Mouse (Mus musculus) fat pad, adult 2 months (tissue): ENCODE measurements around the gene Epdr1.
"Not testable (repeated sequence)": the region's sequence is repeated elsewhere in the genome, so short reads cannot be mapped to it uniquely, and the experiment has no call there.

Experiments used
- DNase-seq: peaks from one replicate; pipeline ENCODE4 v3.0.0-alpha.2; 2011; ENCODE audit warnings: low read depth, low spot score; ENCODE audit errors: extremely low read depth

Epdr1 gene

GRCm38 (mm10) chr13:19608120-19608519 is 11.6 kb downstream of the Epdr1 start:
- no peak for DNase-seq

DNA sequence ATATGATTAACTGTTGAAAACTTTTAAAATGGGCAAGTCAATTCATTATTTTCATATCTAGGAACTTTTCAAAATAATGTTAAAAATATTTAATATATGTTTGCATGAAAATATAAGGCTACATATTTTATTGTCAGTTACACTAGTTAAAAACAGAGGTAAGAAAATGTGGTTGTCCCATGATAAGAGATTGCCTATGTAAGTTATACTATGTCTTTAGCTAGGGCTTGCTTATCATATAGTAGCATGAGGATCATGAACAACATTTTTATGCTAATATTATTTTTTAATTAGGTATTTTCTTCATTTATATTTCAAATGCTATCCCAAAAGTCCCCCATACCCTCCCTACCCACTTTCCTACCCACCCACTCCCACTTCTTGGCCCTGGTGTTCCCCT is 14.8 kb downstream of the Epdr1 start:
- no peak for DNase-seq

GRCm38 (mm10) chr13:19603719-19604118 is 16.0 kb downstream of the Epdr1 start:
- no peak for DNase-seq

DNA sequence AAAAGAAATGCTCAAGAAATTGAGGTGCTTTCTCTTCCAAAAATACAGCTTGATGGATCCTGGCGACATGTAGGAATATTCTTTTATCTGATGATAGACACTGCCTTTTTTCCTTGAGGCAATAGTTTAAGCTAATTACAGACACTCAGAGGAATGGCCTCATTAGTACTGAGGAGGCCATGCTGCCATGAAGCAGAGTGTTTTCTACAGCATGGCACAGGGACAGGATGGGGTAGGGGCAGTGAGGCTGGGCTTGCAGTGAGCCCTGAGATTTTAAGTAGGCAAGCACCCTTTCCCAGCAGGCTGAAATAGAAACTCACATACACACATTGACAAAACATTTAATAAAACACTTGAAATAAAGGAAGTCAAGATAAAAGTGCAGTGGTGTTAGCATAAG is 17.2 kb downstream of the Epdr1 start:
- no peak for DNase-seq

DNA sequence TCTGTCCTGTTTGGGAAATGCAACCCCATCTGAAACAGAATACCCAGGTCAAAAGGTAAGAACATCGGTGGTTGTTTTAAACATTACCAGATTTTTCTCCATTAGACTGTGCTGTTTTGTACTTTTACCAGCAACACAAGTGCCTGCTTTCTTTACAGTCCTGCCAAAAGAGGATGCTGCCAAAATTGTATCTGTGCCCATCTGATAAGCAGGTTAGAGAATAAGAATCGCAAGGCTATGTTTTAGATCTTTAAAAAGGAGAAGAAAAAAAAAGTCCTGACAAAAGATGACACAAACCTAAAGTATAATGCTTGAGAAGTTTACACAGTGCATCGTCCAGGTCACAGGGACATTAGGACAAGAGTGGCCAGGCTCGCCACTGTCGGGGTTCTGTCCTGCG is 20.5 kb downstream of the Epdr1 start:
- no peak for DNase-seq

GRCm38 (mm10) chr13:19595141-19595540 is 24.6 kb downstream of the Epdr1 start:
- no peak for DNase-seq

DNA sequence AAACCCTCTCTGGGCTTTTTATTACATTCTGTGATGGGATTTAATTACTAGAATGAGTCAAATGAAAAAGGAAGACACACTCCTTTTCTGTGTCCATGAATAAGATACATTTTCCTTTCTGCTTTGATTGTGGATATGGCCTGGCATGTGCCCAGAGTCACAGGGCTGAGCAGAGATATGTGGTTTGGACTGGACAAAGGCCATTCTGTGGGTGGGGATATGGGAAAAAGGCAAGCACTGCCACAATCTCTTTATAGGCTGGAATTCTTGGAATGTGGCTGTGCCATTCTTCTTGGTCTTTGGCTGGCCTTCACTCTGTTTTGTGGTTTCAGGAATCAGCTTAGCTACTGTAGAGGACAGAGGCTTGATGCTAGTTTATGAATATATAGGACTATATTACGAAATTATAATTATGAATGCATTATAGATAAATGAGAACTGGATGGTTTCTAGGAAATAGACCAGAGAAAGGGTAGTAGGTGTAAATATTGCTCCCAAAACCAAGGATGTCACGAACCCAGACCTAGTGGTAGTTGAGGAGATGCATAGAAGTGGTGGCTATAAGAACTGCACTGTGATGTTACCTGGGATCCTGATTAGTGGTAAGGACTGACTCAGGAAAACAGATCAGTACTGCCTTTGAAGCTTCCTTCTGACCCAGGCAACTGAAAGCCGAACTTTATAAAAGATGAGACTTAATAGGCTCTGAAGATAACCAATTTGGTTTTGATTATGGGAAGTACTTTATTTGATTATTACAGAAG is 28.5 kb downstream of the Epdr1 start:
- DNase-seq: no peak

DNA sequence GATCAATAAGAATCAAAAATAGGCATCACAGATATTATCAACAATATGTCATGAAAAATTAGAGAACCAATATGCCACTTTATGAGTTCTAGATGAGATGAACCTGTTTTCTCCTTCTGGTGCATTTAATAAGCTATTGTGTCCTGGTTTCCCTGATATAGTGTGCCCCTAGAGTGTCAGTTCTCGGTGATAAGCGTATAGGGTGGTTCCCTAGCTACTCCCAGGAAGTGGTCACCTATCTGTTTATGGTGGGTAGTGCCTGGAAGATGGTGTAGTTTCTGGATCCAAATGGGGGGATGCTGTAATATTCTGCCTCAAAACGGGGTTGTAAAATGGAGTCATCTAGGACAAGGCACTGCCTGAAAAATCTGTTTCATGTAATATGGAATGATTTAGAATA is 43.8 kb downstream of the Epdr1 start:
- no peak for DNase-seq

GRCm38 (mm10) chr13:19574723-19575122 is 45.0 kb downstream of the Epdr1 start:
- not testable (repeated sequence) for DNase-seq

GRCm38 (mm10) chr13:19570166-19570565 is 49.6 kb downstream of the Epdr1 start:
- DNase-seq: not testable (repeated sequence)

GRCm38 (mm10) chr13:19562510-19562909 is 57.2 kb downstream of the Epdr1 start:
- DNase-seq: no peak

DNA sequence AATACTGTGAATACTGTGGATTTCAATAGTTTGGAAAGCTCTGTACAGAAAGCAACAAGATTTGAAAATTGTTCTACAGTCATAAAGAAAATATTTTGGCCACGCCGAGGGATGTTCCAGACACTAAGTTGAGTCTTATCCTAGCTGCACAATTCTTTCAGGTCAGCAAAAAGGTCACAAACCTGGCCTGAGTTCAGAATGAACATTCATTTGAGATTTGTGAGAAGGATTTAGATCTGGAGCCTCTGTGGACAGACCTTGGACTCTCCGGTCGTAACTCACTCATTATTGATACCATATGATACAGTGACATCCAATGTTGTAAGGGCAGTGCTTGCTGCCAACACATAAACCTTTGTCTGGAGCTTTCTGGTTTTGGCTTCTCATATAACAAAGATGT is 64.3 kb downstream of the Epdr1 start:
- DNase-seq: no peak
